Mouse (Mus musculus): ENCODE results near the gene Gm12569. TPM values are rescaled to one million over a fixed set of nuclear protein-coding genes. Genes with fewer than 3 reads are reported as not detected.

Gm12569 gene
- not detected in 2 replicates for polyA plus RNA-seq (2012; ENCODE audit: insufficient read depth, low replicate concordance)

- H3K9me3 ChIP-seq = peaks cover 18% of the 10 kb centered on the region
- no peak for TF ChIP-seq FLI1 (IDR thresholded peaks at IDR 0.05; ENCODE audit: low read length)
- no peak for TF ChIP-seq GATA1 (IDR thresholded peaks at IDR 0.05; ENCODE audit: borderline replicate concordance, low read length)
These were observed at the start of gene Gm12569 for GRCm38 (mm10) chr11:51220308-51220707. Gene Gm12569, plus strand, starts transcription at chr11:51220473.

DNA sequence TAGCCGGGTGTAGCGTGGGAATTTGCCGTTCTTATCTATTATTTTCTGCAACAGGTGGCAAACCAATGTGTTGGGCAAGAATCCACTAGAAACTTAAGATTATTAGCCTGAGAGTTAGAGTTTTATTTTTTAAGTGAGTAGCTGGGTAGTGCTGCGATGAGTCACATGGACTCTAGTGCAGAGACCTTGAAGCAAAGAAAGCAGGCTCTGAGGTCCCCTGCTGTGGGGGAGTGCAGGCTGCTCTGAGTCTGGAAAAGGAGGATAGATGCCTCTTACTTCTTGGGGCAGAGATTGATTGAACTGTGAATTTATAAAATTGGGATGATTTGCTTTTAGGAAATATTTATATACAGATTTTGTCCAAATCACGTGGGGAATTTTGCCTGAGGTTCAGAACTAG is 17.5 kb upstream of the Gm12569 start:
- TF ChIP-seq FLI1 (IDR thresholded peaks at IDR 0.05; ENCODE audit: low read length) = no peak
- TF ChIP-seq GATA1 (IDR thresholded peaks at IDR 0.05; ENCODE audit: borderline replicate concordance, low read length) = no peak
- Histone ChIP-seq H3K4me1 (no peaks in the 10 kb centered on the region), H3K4me3 (replicated peaks) (no peak overlapping the region), H3K9me3 (peaks cover 10% of the 10 kb centered on the region), H3K27me3 (replicated peaks) (no peaks in the 10 kb centered on the region), H3K36me3 (replicated peaks; ENCODE audit: low read length) (no peaks in the 10 kb centered on the region)

More at GRCm38 (mm10) chr11:51220308-51220707, at the start of gene Gm12569:
- no peaks in the 10 kb centered on the region for H3K27me3 ChIP-seq (replicated peaks)
- no peaks in the 10 kb centered on the region for H3K36me3 ChIP-seq (replicated peaks; ENCODE audit: low read length)
- no peak within 1 kb of the TSS for H3K4me3 ChIP-seq (replicated peaks)
- H3K4me1 ChIP-seq = no peaks in the 10 kb centered on the region

- H3K9me3 ChIP-seq = peaks cover 13% of the 10 kb centered on the region
- no peak overlapping the region for H3K4me3 ChIP-seq (replicated peaks)
- H3K36me3 ChIP-seq (replicated peaks; ENCODE audit: low read length) = no peaks in the 10 kb centered on the region
- TF ChIP-seq GATA1 (IDR thresholded peaks at IDR 0.05; ENCODE audit: borderline replicate concordance, low read length) (no peak), FLI1 (IDR thresholded peaks at IDR 0.05; ENCODE audit: low read length) (no peak)
- H3K27me3 ChIP-seq (replicated peaks) = no peaks in the 10 kb centered on the region
- no peaks in the 10 kb centered on the region for H3K4me1 ChIP-seq
These were observed 12.5 kb upstream of the Gm12569 start for GRCm38 (mm10) chr11:51207758-51208157.

GRCm38 (mm10) chr11:51211426-51211825 is 8.8 kb upstream of the Gm12569 start:
- TF ChIP-seq FLI1 (IDR thresholded peaks at IDR 0.05; ENCODE audit: low read length) = no peak
- no peak for TF ChIP-seq GATA1 (IDR thresholded peaks at IDR 0.05; ENCODE audit: borderline replicate concordance, low read length)
- Histone ChIP-seq H3K4me1 (no peaks in the 10 kb centered on the region), H3K27me3 (replicated peaks) (no peaks in the 10 kb centered on the region), H3K36me3 (replicated peaks; ENCODE audit: low read length) (no peaks in the 10 kb centered on the region), H3K9me3 (peaks cover 24% of the 10 kb centered on the region), H3K4me3 (replicated peaks) (no peak overlapping the region)

- H3K36me3 ChIP-seq (replicated peaks; ENCODE audit: low read length) = no peaks in the 10 kb centered on the region
- no peaks in the 10 kb centered on the region for H3K4me1 ChIP-seq
- H3K4me3 ChIP-seq (replicated peaks) = no peak overlapping the region
- no peak for TF ChIP-seq FLI1 (IDR thresholded peaks at IDR 0.05; ENCODE audit: low read length)
- TF ChIP-seq GATA1 (IDR thresholded peaks at IDR 0.05; ENCODE audit: borderline replicate concordance, low read length) = no peak
- no peaks in the 10 kb centered on the region for H3K27me3 ChIP-seq (replicated peaks)
- H3K9me3 ChIP-seq = peaks cover 22% of the 10 kb centered on the region
These were observed 6.3 kb upstream of the Gm12569 start for GRCm38 (mm10) chr11:51214021-51214420.

GRCm38 (mm10) chr11:51219396-51219980 is 785 bp upstream of the Gm12569 start:
- no peaks in the 10 kb centered on the region for H3K36me3 ChIP-seq (replicated peaks; ENCODE audit: low read length)
- no peak overlapping the region for H3K4me3 ChIP-seq (replicated peaks)
- no peaks in the 10 kb centered on the region for H3K27me3 ChIP-seq (replicated peaks)
- H3K9me3 ChIP-seq = peaks cover 24% of the 10 kb centered on the region
- TF ChIP-seq FLI1 (IDR thresholded peaks at IDR 0.05; ENCODE audit: low read length) (no peak), GATA1 (IDR thresholded peaks at IDR 0.05; ENCODE audit: borderline replicate concordance, low read length) (no peak)
- no peaks in the 10 kb centered on the region for H3K4me1 ChIP-seq

DNA sequence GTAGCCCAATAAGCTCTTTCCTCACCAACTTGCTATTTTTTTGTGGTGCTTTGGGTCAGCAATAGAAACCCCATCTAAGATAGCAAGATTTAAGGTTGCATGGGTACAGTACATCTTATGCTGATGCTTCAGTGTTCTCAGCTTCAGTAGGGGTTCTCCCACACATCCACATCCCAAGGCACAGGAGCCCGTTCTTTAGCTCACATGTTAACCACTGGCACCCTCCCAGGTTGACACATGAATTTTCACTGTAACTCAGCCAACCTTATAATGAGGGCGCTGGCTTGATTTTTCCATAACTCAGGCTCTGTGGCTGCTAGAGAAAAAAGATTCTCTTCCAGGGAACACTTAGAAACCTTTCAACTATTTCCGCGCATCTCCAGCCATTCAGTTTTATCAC is 6.8 kb downstream of the Gm12569 start:
- Histone ChIP-seq H3K4me1 (no peaks in the 10 kb centered on the region), H3K4me3 (replicated peaks) (no peak overlapping the region), H3K9me3 (peaks cover 9% of the 10 kb centered on the region; the same call in 1 of the 2 replicates), H3K27me3 (replicated peaks) (peaks cover 2% of the 10 kb centered on the region), H3K36me3 (replicated peaks; ENCODE audit: low read length) (no peaks in the 10 kb centered on the region)
- TF ChIP-seq FLI1 (IDR thresholded peaks at IDR 0.05; ENCODE audit: low read length) = no peak
- no peak for TF ChIP-seq GATA1 (IDR thresholded peaks at IDR 0.05; ENCODE audit: borderline replicate concordance, low read length)

DNA sequence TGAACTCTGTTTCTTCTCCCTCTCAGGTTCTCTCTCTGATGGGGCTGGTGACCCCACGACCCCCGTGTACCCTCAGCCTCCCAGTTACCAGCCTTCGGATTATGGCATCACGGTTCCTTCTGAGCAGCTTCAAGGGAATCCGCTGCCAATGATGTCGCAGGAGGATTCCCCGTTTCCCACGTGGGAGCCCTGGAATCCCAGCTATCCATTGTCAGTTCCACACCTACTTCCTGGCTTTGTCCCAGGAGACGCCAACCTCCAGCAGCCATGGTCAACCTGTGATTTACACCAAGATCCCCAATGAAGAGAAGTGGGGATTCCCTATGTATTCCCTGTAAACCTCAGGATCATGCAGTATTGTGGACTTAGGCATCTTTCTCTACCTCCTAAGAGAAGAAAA is 14.4 kb downstream of the Gm12569 start:
- TF ChIP-seq GATA1 (IDR thresholded peaks at IDR 0.05; ENCODE audit: borderline replicate concordance, low read length) = no peak
- TF ChIP-seq FLI1 (IDR thresholded peaks at IDR 0.05; ENCODE audit: low read length) = no peak
- Histone ChIP-seq H3K36me3 (replicated peaks; ENCODE audit: low read length) (no peaks in the 10 kb centered on the region), H3K9me3 (peaks cover 4% of the 10 kb centered on the region; the same call in 1 of the 2 replicates), H3K4me1 (no peaks in the 10 kb centered on the region), H3K4me3 (replicated peaks) (no peak overlapping the region), H3K27me3 (replicated peaks) (peaks cover 2% of the 10 kb centered on the region)

DNA sequence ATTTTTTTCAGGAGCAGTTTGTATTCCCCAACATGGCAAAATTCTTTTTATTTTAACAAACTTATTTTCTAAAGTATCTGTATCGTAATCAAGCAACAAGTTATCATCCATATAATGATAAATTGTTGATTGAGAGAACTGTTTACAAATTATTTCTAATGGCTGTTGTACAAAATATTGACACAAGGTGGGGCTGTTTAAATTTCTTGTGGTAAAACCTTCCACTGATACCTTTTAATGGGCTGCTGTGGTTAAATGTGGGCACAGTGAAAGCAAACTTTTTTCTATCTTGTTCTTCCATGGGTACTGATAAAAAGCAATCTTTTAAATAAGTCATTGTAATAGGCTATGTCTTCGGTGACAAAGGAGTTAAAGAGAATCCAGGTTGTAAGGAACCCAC is 22.6 kb downstream of the Gm12569 start:
- no peaks in the 10 kb centered on the region for H3K9me3 ChIP-seq
- H3K4me1 ChIP-seq = no peaks in the 10 kb centered on the region
- H3K27me3 ChIP-seq (replicated peaks) = peaks cover 2% of the 10 kb centered on the region
- H3K4me3 ChIP-seq (replicated peaks) = no peak overlapping the region
- TF ChIP-seq FLI1 (IDR thresholded peaks at IDR 0.05; ENCODE audit: low read length) (no peak), GATA1 (IDR thresholded peaks at IDR 0.05; ENCODE audit: borderline replicate concordance, low read length) (no peak)
- H3K36me3 ChIP-seq (replicated peaks; ENCODE audit: low read length) = no peaks in the 10 kb centered on the region

- Histone ChIP-seq H3K27me3 (replicated peaks) (peaks cover 9% of the 10 kb centered on the region), H3K4me1 (peaks cover 8% of the 10 kb centered on the region), H3K9me3 (no peaks in the 10 kb centered on the region), H3K4me3 (replicated peaks) (no peak overlapping the region), H3K36me3 (replicated peaks; ENCODE audit: low read length) (no peaks in the 10 kb centered on the region)
- TF ChIP-seq FLI1 (IDR thresholded peaks at IDR 0.05; ENCODE audit: low read length) (no peak), GATA1 (IDR thresholded peaks at IDR 0.05; ENCODE audit: borderline replicate concordance, low read length) (no peak)
These were observed 36.7 kb downstream of the Gm12569 start for GRCm38 (mm10) chr11:51257006-51257405.
